Mouse (Mus musculus) splenic B cell, adult 2 months (primary cell): ENCODE measurements around the gene Tas2r144.
A peak's percentile ranks its signal among the peaks of the same experiment; 100 is the strongest.

ENCODE experiments used
- DNase-seq: peaks from one replicate; pipeline ENCODE4 v3.0.0-alpha.2; 2011; ENCODE audit warnings: low read depth, low spot score
- H3K27me3 ChIP-seq: 2 replicates; pipeline ENCODE4 v1.6.1; 2012; ENCODE audit warnings: mild to moderate bottlenecking, low read length, moderate library complexity, mixed read lengths; ENCODE audit not compliant: control insufficient read depth, poor library complexity, insufficient read depth, severe bottlenecking
- H3K36me3 ChIP-seq: 2 replicates; pipeline ENCODE4 v1.6.1; 2012; ENCODE audit warnings: mild to moderate bottlenecking, low read length, moderate library complexity, mixed read lengths; ENCODE audit not compliant: control insufficient read depth, poor library complexity, insufficient read depth, severe bottlenecking

The Tas2r144 gene

GRCm38 (mm10) chr6:42215028-42215427, at the start of gene Tas2r144:
Tas2r144 (plus strand) TSS chr6:42215328.
- H3K27me3 ChIP-seq = no peaks in the 10 kb centered on the region
- no peak for DNase-seq
- no peaks in the 10 kb centered on the region for H3K36me3 ChIP-seq

GRCm38 (mm10) chr6:42182462-42182861, 32.7 kb upstream of the Tas2r144 start:
- no peaks in the 10 kb centered on the region for H3K36me3 ChIP-seq
- H3K27me3 ChIP-seq = no peaks in the 10 kb centered on the region
- no peak for DNase-seq

- no peak for DNase-seq
Observed at GRCm38 (mm10) chr6:42186230-42186629, 28.9 kb upstream of the Tas2r144 start.

GRCm38 (mm10) chr6:42197710-42198109, 17.4 kb upstream of the Tas2r144 start:
- no peaks in the 10 kb centered on the region for H3K27me3 ChIP-seq
- DNase-seq = no peak
- H3K36me3 ChIP-seq = no peaks in the 10 kb centered on the region

More at GRCm38 (mm10) chr6:42186230-42186629, 28.9 kb upstream of the Tas2r144 start:
- Histone ChIP-seq H3K27me3 (no peaks in the 10 kb centered on the region), H3K36me3 (no peaks in the 10 kb centered on the region)

GRCm38 (mm10) chr6:42199498-42199897, 15.6 kb upstream of the Tas2r144 start:
- DNase-seq = no peak
- Histone ChIP-seq H3K27me3 (no peaks in the 10 kb centered on the region), H3K36me3 (no peaks in the 10 kb centered on the region)

GRCm38 (mm10) chr6:42222286-42222685, 7.2 kb downstream of the Tas2r144 start:
- DNase-seq = no peak
- Histone ChIP-seq H3K36me3 (no peaks in the 10 kb centered on the region), H3K27me3 (no peaks in the 10 kb centered on the region)

GRCm38 (mm10) chr6:42225046-42225445, 9.9 kb downstream of the Tas2r144 start:
- no peaks in the 10 kb centered on the region for H3K27me3 ChIP-seq
- DNase-seq = no peak

GRCm38 (mm10) chr6:42227240-42228101, 12.3 kb downstream of the Tas2r144 start:
- Histone ChIP-seq H3K27me3 (no peaks in the 10 kb centered on the region), H3K36me3 (no peaks in the 10 kb centered on the region)
- peak; percentile 86 for DNase-seq

More at GRCm38 (mm10) chr6:42225046-42225445, 9.9 kb downstream of the Tas2r144 start:
- H3K36me3 ChIP-seq = no peaks in the 10 kb centered on the region

- DNase-seq = no peak
- Histone ChIP-seq H3K36me3 (no peaks in the 10 kb centered on the region), H3K27me3 (no peaks in the 10 kb centered on the region)
Observed at GRCm38 (mm10) chr6:42229610-42230009, 14.5 kb downstream of the Tas2r144 start.

GRCm38 (mm10) chr6:42231191-42231590, 16.1 kb downstream of the Tas2r144 start:
- no peaks in the 10 kb centered on the region for H3K36me3 ChIP-seq
- no peak for DNase-seq
- no peaks in the 10 kb centered on the region for H3K27me3 ChIP-seq

- DNase-seq = no peak
- H3K36me3 ChIP-seq = no peaks in the 10 kb centered on the region
- H3K27me3 ChIP-seq = no peaks in the 10 kb centered on the region
Observed at GRCm38 (mm10) chr6:42237276-42237805, 22.2 kb downstream of the Tas2r144 start.

- no peak for DNase-seq
Observed at GRCm38 (mm10) chr6:42241311-42242045, 26.4 kb downstream of the Tas2r144 start.

GRCm38 (mm10) chr6:42245711-42246353, 30.7 kb downstream of the Tas2r144 start, which contains the start of gene Gstk1:
Gstk1 (plus strand) TSS chr6:42245935.
- H3K36me3 ChIP-seq = no peaks in the 10 kb centered on the region
- no peaks in the 10 kb centered on the region for H3K27me3 ChIP-seq
- DNase-seq = peak; percentile 93

More at GRCm38 (mm10) chr6:42241311-42242045, 26.4 kb downstream of the Tas2r144 start:
- no peaks in the 10 kb centered on the region for H3K27me3 ChIP-seq
- H3K36me3 ChIP-seq = no peaks in the 10 kb centered on the region

- Histone ChIP-seq H3K36me3 (no peaks in the 10 kb centered on the region), H3K27me3 (no peaks in the 10 kb centered on the region)
- no peak for DNase-seq
Observed at GRCm38 (mm10) chr6:42247173-42247572, 32.0 kb downstream of the Tas2r144 start.
